Mouse (Mus musculus) leukemia stem cell, adult 10-12 weeks (primary cell): ENCODE data around the gene Defa2. TPM values are rescaled to one million over a fixed set of nuclear protein-coding genes. Genes with fewer than 3 reads are reported as not detected.

Experiments used
- polyA plus RNA-seq: library from polyadenylated mRNA; stranded (reverse); fragments of >175 nt; gene quantifications from 2 replicates; pipeline ENCODE4 v1.2.3, GENCODE M21; 2012; ENCODE audit warnings: low replicate concordance

The Defa2 gene
- polyA plus RNA-seq: not detected in 2 replicates

DNA sequence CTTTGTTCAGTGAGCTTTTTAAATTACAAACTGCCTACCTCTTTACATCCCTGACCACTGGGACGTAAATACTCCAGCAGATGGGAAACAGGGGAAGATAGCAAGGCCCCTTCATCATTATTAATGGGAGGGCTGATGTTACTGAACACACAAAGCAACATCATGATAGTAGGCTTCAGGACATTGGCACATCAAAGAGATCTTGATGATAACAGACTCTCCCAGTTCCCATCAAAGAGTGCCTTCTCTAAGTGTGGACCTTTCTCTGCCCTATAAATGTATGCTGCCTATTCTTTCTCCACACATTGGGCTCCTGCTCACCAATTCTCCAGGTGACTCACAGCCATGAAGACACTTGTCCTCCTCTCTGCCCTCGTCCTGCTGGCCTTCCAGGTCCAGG lies at the start of gene Defa2:
Gene Defa2 (plus strand): TSS at position 301 of the 400 bp plus-strand sequence.

DNA sequence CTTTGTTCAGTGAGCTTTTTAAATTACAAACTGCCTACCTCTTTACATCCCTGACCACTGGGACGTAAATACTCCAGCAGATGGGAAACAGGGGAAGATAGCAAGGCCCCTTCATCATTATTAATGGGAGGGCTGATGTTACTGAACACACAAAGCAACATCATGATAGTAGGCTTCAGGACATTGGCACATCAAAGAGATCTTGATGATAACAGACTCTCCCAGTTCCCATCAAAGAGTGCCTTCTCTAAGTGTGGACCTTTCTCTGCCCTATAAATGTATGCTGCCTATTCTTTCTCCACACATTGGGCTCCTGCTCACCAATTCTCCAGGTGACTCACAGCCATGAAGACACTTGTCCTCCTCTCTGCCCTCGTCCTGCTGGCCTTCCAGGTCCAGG lies 13.2 kb downstream of the Defa2 start, which contains the start of gene Defa33:
Gene Defa33 (plus strand): TSS at position 301 of the 400 bp plus-strand sequence.

DNA sequence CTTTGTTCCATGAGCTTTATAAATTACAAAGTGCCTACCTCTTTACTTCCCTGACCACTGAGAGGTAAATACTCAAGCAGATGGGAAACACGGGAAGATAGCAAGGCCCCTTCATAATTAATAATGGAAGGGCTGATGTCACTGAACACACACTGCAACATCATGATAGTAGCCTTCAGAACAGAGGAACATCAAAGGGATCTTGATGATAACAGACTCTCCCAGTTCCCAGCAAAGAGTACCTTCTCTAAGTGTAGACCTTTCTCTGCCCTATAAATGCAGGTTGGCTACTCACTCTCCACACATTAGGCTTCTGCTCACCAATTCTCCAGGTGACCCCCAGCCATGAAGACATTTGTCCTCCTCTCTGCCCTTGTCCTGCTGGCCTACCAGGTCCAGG lies 48.8 kb downstream of the Defa2 start, which contains the start of gene Defa36:
Gene Defa36 (plus strand): TSS at position 301 of the 400 bp plus-strand sequence.

Other genes starting within 250 kb of the Defa2 start
- gene Defa30, start 243.9 kb upstream of the Defa2 start, polyA plus RNA-seq: not detected in 2 replicates
- not detected in 2 replicates for gene Defa22, start 216.2 kb upstream of the Defa2 start, polyA plus RNA-seq
- gene Defa31, start 186.9 kb upstream of the Defa2 start, polyA plus RNA-seq: not detected in 2 replicates
- gene Gm15293, start 177.0 kb upstream of the Defa2 start, polyA plus RNA-seq: not detected in 2 replicates
- gene Gm15292, start 128.8 kb upstream of the Defa2 start, polyA plus RNA-seq: not detected in 2 replicates
- not detected in 2 replicates for gene Defa27, start 63.0 kb upstream of the Defa2 start, polyA plus RNA-seq
- gene Defa29, start 51.5 kb upstream of the Defa2 start, polyA plus RNA-seq: not detected in 2 replicates
- not detected in 2 replicates for gene Defa33, start 13.3 kb downstream of the Defa2 start, polyA plus RNA-seq
- not detected in 2 replicates for gene Defa36, start 48.9 kb downstream of the Defa2 start, polyA plus RNA-seq
- not detected in 2 replicates for gene Gm7849, start 78.0 kb downstream of the Defa2 start, polyA plus RNA-seq
- not detected in 2 replicates for gene Defa20, start 130.7 kb downstream of the Defa2 start, polyA plus RNA-seq
- not detected in 2 replicates for gene Defa32, start 150.5 kb downstream of the Defa2 start, polyA plus RNA-seq
- not detected in 2 replicates for gene Defa37, start 186.9 kb downstream of the Defa2 start, polyA plus RNA-seq
- not detected in 2 replicates for gene Defa28, start 204.5 kb downstream of the Defa2 start, polyA plus RNA-seq
- not detected in 2 replicates for gene Gm7861, start 216.0 kb downstream of the Defa2 start, polyA plus RNA-seq
- not detected in 2 replicates for gene Defa26, start 239.7 kb downstream of the Defa2 start, polyA plus RNA-seq